Mouse (Mus musculus) inflammation-experienced regulatory T-cells, adult 6 months (primary cell): ENCODE results near the gene Exoc5. TPM values are rescaled to one million over a fixed set of nuclear protein-coding genes. Genes with fewer than 3 reads are reported as not detected.
"Not testable (repeated sequence)": the region's sequence is repeated elsewhere in the genome, so short reads cannot be mapped to it uniquely, and the experiment has no call there.

Experiments used
- ATAC-seq: one replicate; pipeline ENCODE4 v1.8.0; 2017
- polyA plus RNA-seq, 3 experiments: library from polyadenylated mRNA; unstranded; fragments of 100-300 nt; shearing (Covaris generic); gene quantifications; one replicate each; pipeline ENCODE4 v1.2.1; 2017

Gene Exoc5
- 10 to 100 TPM; 16.3 to 27.2 (median 16.5) TPM for polyA plus RNA-seq

- ATAC-seq, result peak; percentile 87
Measured at GRCm38 (mm10) chr14:49066274-49066823, at the start of gene Exoc5. TSS of gene Exoc5 (minus strand) at chr14:49066653.

GRCm38 (mm10) chr14:49091755-49092154 lies 25.3 kb upstream of the Exoc5 start:
- not testable (repeated sequence) for ATAC-seq

GRCm38 (mm10) chr14:49091277-49091676 lies 24.8 kb upstream of the Exoc5 start:
- no peak for ATAC-seq

- ATAC-seq, result no peak
Measured at GRCm38 (mm10) chr14:49090102-49090501, 23.6 kb upstream of the Exoc5 start.

- peak; percentile 97 for ATAC-seq
Measured at GRCm38 (mm10) chr14:49089461-49090058, 23.1 kb upstream of the Exoc5 start.

GRCm38 (mm10) chr14:49088155-49089048 lies 21.9 kb upstream of the Exoc5 start:
- ATAC-seq, result no peak

- ATAC-seq, result no peak
Measured at GRCm38 (mm10) chr14:49086522-49086921, 20.1 kb upstream of the Exoc5 start.

GRCm38 (mm10) chr14:49078820-49079219 lies 12.4 kb upstream of the Exoc5 start:
- no peak for ATAC-seq

GRCm38 (mm10) chr14:49074361-49074760 lies 7.9 kb upstream of the Exoc5 start:
- ATAC-seq, result no peak

GRCm38 (mm10) chr14:49073896-49074295 lies 7.4 kb upstream of the Exoc5 start:
- ATAC-seq, result no peak

GRCm38 (mm10) chr14:49072837-49073236 lies 6.4 kb upstream of the Exoc5 start:
- no peak for ATAC-seq

- ATAC-seq, result peak; percentile 24
Measured at GRCm38 (mm10) chr14:49065529-49066273, 752 bp downstream of the Exoc5 start, which contains the start of gene Ap5m1. TSS of gene Ap5m1 (plus strand) at chr14:49066097.

- no peak for ATAC-seq
Measured at GRCm38 (mm10) chr14:49063838-49064237, 2.6 kb downstream of the Exoc5 start.

- ATAC-seq, result no peak
Measured at GRCm38 (mm10) chr14:49049492-49049891, 17.0 kb downstream of the Exoc5 start.

- ATAC-seq, result no peak
Measured at GRCm38 (mm10) chr14:49045610-49046009, 20.8 kb downstream of the Exoc5 start.

GRCm38 (mm10) chr14:49028991-49029390 lies 37.5 kb downstream of the Exoc5 start:
- ATAC-seq, result no peak

- ATAC-seq, result no peak
Measured at GRCm38 (mm10) chr14:49027779-49028368, 38.6 kb downstream of the Exoc5 start.

- no peak for ATAC-seq
Measured at GRCm38 (mm10) chr14:49027040-49027778, 39.2 kb downstream of the Exoc5 start.

GRCm38 (mm10) chr14:49019765-49020164 lies 46.7 kb downstream of the Exoc5 start:
- no peak for ATAC-seq

- no peak for ATAC-seq
Measured at GRCm38 (mm10) chr14:49008399-49009189, 57.9 kb downstream of the Exoc5 start.

- ATAC-seq, result no peak
Measured at GRCm38 (mm10) chr14:49007979-49008378, 58.5 kb downstream of the Exoc5 start.
